Mouse (Mus musculus) ES-Bruce4 (cell line): ENCODE measurements at regions not wholly inside any gene's neighbourhood (a gene's known extent, or its start where the extent isn't known, plus 50 kb on each side); places are given as distances from the start of the nearest gene placed in this dataset.

ENCODE experiments used
- CTCF ChIP-seq: IDR thresholded peaks from one replicate; pipeline ENCODE4 v1.8.1; 2011; ENCODE audit warnings: low read depth, low read length
- EP300 ChIP-seq: IDR thresholded peaks from 2 replicates; pipeline ENCODE4 v1.6.1; 2011; ENCODE audit warnings: low read depth, low read length; ENCODE audit not compliant: insufficient read depth
- POLR2A ChIP-seq: IDR thresholded peaks from one replicate; pipeline ENCODE4 v1.8.1; 2011; ENCODE audit warnings: low read length; ENCODE audit not compliant: insufficient read depth

DNA sequence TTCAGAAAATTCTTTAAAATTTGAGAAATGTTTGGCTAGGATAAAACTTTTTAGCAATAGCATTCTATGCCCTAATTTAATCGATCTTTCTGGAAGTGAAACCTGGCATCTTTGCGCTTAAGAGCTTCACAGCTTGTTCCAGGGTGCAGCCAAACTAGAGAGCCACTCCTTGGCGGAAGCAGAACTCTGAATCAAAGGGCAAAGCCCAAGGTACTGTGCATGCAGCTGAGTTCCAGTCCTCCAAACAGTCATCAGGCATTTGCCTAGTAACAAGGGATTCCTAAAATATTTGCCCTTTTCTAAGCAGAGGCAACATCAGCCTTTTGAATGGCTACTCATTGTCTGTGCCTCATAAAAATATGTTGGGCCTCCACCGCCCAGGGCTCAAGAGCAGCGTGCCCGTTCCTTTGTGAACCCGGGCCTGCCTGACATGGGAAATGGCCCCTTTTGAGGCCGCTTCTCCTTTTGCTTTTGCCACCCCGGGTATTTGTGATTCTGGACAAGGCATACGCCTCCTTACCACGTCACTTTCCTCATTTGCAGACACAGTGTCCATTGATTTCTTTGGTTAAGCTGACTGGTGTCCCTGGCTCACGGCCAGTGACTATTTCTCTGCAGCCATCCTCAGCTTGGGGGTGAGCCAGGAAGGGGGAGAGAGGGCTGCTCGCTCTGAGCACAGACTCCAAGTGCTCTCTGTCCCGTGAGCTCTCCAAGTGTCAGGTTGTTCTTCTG lies 402.2 kb upstream of the Smim15 start:
- TF ChIP-seq CTCF (no peak), POLR2A (no peak), EP300 (no peak)
